ENCODE assay signal across 10 mouse cellular contexts in the genomic region with DNA sequence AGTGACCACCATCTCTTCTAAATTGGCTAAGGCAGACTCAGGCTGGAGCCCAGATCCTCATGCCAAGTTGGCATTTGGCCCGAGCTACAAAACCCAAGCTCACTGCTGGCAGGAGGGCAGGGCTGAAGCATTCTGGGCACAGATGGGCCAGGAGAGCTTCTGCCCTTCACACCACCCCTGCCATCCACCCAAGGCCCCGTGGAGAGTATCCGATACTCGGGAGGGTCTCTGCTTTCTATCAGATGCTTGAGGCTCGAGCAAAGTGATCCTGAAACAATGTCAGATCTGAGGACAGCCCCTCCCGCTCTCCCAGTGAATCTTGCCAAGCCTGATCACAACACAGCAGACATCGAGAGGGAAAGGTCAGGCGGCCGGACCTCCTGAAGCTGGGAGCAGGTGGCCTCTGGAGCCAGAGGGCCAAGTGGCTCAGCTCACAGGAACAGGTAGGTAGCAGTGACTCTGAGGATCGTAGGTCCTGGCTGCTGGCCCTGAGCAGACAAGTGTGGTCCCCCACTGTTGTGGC.
DNase-seq lines count a peak whose midpoint lies in the region; ATAC-seq and TF ChIP-seq lines count a peak whose summit lies in the region.
"Had no signal": no experiment of that assay in that cellular context is flagged by ENCODE, and none has a peak within 500 bp of the region (broad histone marks: within the 10 kb centered on the region; RNA-seq: fewer than 3 reads in every experiment).

No protein-coding gene starts in this region.

- ATAC-seq in hindbrain, embryonic 15.5 days (ENCODE audit: low FRiP score, low read depth) = peak; percentile 35; the same call in 1 of the 2 replicates
- ATAC-seq in hindbrain, embryonic 13.5 days (ENCODE audit: low FRiP score) = no peak

- H3K4me3 ChIP-seq in hindbrain, embryonic 15.5 days = no peak overlapping the region
- no peak overlapping the region for H3K4me3 ChIP-seq in hindbrain, embryonic 13.5 days
- no peak overlapping the region for H3K4me3 ChIP-seq in cerebellum, adult 2 months (replicated peaks; ENCODE audit: insufficient read depth, low read depth, low read length)
- H3K4me3 ChIP-seq: stomach, embryonic 15.5 days had no signal

- TF ChIP-seq POLR2A in cerebellum, adult 2 months (IDR thresholded peaks at IDR 0.05; ENCODE audit: borderline replicate concordance, insufficient read depth, low read length) = no peak

- DNase-seq in Muller cell, postnatal 12 days (ENCODE audit: inconsistent ontology term) = peak; percentile 80
- peak; percentile 97 for DNase-seq in cerebellum, adult 2 months
- DNase-seq in heart, adult 9 months (ENCODE audit: low spot score in 2 of 2) = peak; percentile 84 to 85
- DNase-seq in left cerebral cortex, postnatal 10 days (ENCODE audit: extremely low spot score in 1 of 2, low spot score in 2 of 2) = peak; percentile 63 to 67
- no peak for DNase-seq in T-cell, adult 2 months (ENCODE audit: low spot score)
- DNase-seq in embryo, embryonic 10 days (ENCODE audit: low spot score) = no peak

- no peaks in the 10 kb centered on the region for H3K36me3 ChIP-seq in hindbrain, embryonic 15.5 days
- no peaks in the 10 kb centered on the region for H3K36me3 ChIP-seq in hindbrain, embryonic 13.5 days
- H3K36me3 ChIP-seq: stomach, embryonic 15.5 days had no signal

- 0 out of 2 replicates have a peak overlapping the region, but pooled peaks have one; percentile 23 for H3K27ac ChIP-seq in hindbrain, embryonic 15.5 days (replicated peaks)
- no peak overlapping the region for H3K27ac ChIP-seq in hindbrain, embryonic 13.5 days
- H3K27ac ChIP-seq in cerebellum, adult 2 months (ENCODE audit: insufficient read depth, low read length) = peak overlapping the region; percentile 77
- H3K27ac ChIP-seq: stomach, embryonic 15.5 days had no signal

- intact Hi-C loops in left cerebral cortex, postnatal 10 days (cut with DNase I) = no loop called here

- H3K4me2 ChIP-seq in hindbrain, embryonic 15.5 days = no peak overlapping the region
- no peak overlapping the region for H3K4me2 ChIP-seq in hindbrain, embryonic 13.5 days
- H3K4me2 ChIP-seq: stomach, embryonic 15.5 days had no signal

- no peak for TF ChIP-seq CTCF in cerebellum, adult 2 months (IDR thresholded peaks at IDR 0.05; ENCODE audit: borderline replicate concordance, insufficient read depth, low read depth, low read length)

- no peaks in the 10 kb centered on the region for H3K9me3 ChIP-seq in hindbrain, embryonic 15.5 days
- H3K9me3 ChIP-seq in hindbrain, embryonic 13.5 days = no peaks in the 10 kb centered on the region
- H3K9me3 ChIP-seq: stomach, embryonic 15.5 days had no signal

- no peaks in the 10 kb centered on the region for H3K27me3 ChIP-seq in hindbrain, embryonic 15.5 days
- H3K27me3 ChIP-seq in hindbrain, embryonic 13.5 days = no peaks in the 10 kb centered on the region
- no peaks in the 10 kb centered on the region for H3K27me3 ChIP-seq in cerebellum, adult 2 months (ENCODE audit: control insufficient read depth, insufficient read depth, low read length)
- H3K27me3 ChIP-seq: CH12.LX; stomach, embryonic 15.5 days had no signal

- H3K9ac ChIP-seq in hindbrain, embryonic 15.5 days = no peak overlapping the region
- no peak overlapping the region for H3K9ac ChIP-seq in hindbrain, embryonic 13.5 days
- H3K9ac ChIP-seq: stomach, embryonic 15.5 days had no signal

- peaks cover 14% of the 10 kb centered on the region for H3K4me1 ChIP-seq in hindbrain, embryonic 15.5 days (replicated peaks)
- H3K4me1 ChIP-seq in hindbrain, embryonic 13.5 days (replicated peaks) = peaks cover 15% of the 10 kb centered on the region
- H3K4me1 ChIP-seq in cerebellum, adult 2 months (ENCODE audit: control insufficient read depth, insufficient read depth, low read length) = peaks cover 35% of the 10 kb centered on the region
- H3K4me1 ChIP-seq: stomach, embryonic 15.5 days had no signal

- 69% methylated on average over 10 of the region's 10 CpGs for WGBS in hindbrain, embryonic 15.5 days
- WGBS in hindbrain, embryonic 13.5 days = 84% methylated on average over 10 of the region's 10 CpGs
- 5% methylated on average over 10 of the region's 10 CpGs for WGBS in cerebellum, adult 2 months

Comparison
In these comparisons a context has a peak if more than half of its experiments do, and no peak if none do; other contexts are left out.
1. DNase-seq: peak in Muller cell, postnatal 12 days (single experiment), cerebellum, adult 2 months (2 of 2), heart, adult 9 months (2 of 2) and left cerebral cortex, postnatal 10 days (2 of 2); none in T-cell, adult 2 months (single experiment) and embryo, embryonic 10 days (single experiment).